Mouse (Mus musculus) heart, postnatal 4 days (tissue): ENCODE measurements around the gene Ttll9. TPM values are rescaled to one million over a fixed set of nuclear protein-coding genes. Genes with fewer than 3 reads are reported as not detected.

Experiments
- DNase-seq: peaks from one replicate; pipeline ENCODE4 v3.0.0; 2021
- total RNA-seq, 2 experiments: library from RNA; stranded (reverse); gene quantifications; 2 replicates each; pipeline ENCODE4 v1.2.3; 2021

Gene Ttll9
- total RNA-seq, 2 experiments from 2014 or later = not detected

- DNase-seq = peak; percentile 96
These were observed 52.7 kb downstream of the Ttll9 start, which contains the start of gene Pdrg1 for GRCm38 (mm10) chr2:153014758-153015593. TSS of gene Pdrg1 (minus strand) at chr2:153015427.

GRCm38 (mm10) chr2:153015804-153016203, 53.5 kb downstream of the Ttll9 start:
- DNase-seq = no peak

GRCm38 (mm10) chr2:153016786-153017185, 54.5 kb downstream of the Ttll9 start:
- no peak for DNase-seq

GRCm38 (mm10) chr2:153019355-153019754, 57.1 kb downstream of the Ttll9 start:
- DNase-seq = no peak

GRCm38 (mm10) chr2:153021163-153021562, 58.9 kb downstream of the Ttll9 start:
- DNase-seq = no peak

GRCm38 (mm10) chr2:153022855-153023254, 60.6 kb downstream of the Ttll9 start:
- no peak for DNase-seq

- DNase-seq = no peak
These were observed 63.8 kb downstream of the Ttll9 start for GRCm38 (mm10) chr2:153026052-153026451.

GRCm38 (mm10) chr2:153027501-153027900, 65.2 kb downstream of the Ttll9 start:
- DNase-seq = no peak

GRCm38 (mm10) chr2:153030422-153030821, 68.1 kb downstream of the Ttll9 start:
- DNase-seq = no peak

- no peak for DNase-seq
These were observed 69.1 kb downstream of the Ttll9 start, which contains the start of gene Xkr7 for GRCm38 (mm10) chr2:153031126-153032082. TSS of gene Xkr7 (plus strand) at chr2:153031852.

GRCm38 (mm10) chr2:153032083-153032842, 70.0 kb downstream of the Ttll9 start:
- peak; percentile 94 for DNase-seq

- DNase-seq = no peak
These were observed 70.7 kb downstream of the Ttll9 start for GRCm38 (mm10) chr2:153032973-153033372.

- no peak for DNase-seq
These were observed 71.4 kb downstream of the Ttll9 start for GRCm38 (mm10) chr2:153033545-153034230.

- no peak for DNase-seq
These were observed 74.4 kb downstream of the Ttll9 start for GRCm38 (mm10) chr2:153036690-153037089.

- no peak for DNase-seq
These were observed 81.6 kb downstream of the Ttll9 start for GRCm38 (mm10) chr2:153043886-153044285.

- DNase-seq = no peak
These were observed 83.6 kb downstream of the Ttll9 start for GRCm38 (mm10) chr2:153045884-153046299.

GRCm38 (mm10) chr2:153047828-153048465, 85.7 kb downstream of the Ttll9 start:
- DNase-seq = peak; percentile 76

GRCm38 (mm10) chr2:153049288-153049996, 87.2 kb downstream of the Ttll9 start:
- no peak for DNase-seq

GRCm38 (mm10) chr2:153049997-153050358, 87.7 kb downstream of the Ttll9 start:
- DNase-seq = no peak

- no peak for DNase-seq
These were observed 88.8 kb downstream of the Ttll9 start for GRCm38 (mm10) chr2:153051095-153051494.
